Mouse (Mus musculus) cerebellum, adult 2 months (tissue): ENCODE measurements around the gene Dand5. TPM values are rescaled to one million over a fixed set of nuclear protein-coding genes. Genes with fewer than 3 reads are reported as not detected.

ENCODE experiments used
- DNase-seq, 2 experiments: peaks; one replicate each; pipeline ENCODE4 v3.0.0; 2021
- H3K27ac ChIP-seq: fragments of 200-500 bp; 2 replicates; pipeline ENCODE4 v1.5.1; 2012; ENCODE audit warnings: low read length, control low read depth, inconsistent platforms; ENCODE audit not compliant: insufficient read depth
- H3K27me3 ChIP-seq: fragments of 200-500 bp; 2 replicates; pipeline ENCODE4 v1.6.1; 2012; ENCODE audit warnings: inconsistent platforms, mild to moderate bottlenecking, low read length, moderate library complexity; ENCODE audit not compliant: control insufficient read depth, insufficient read depth
- H3K4me1 ChIP-seq: fragments of 200-500 bp; 2 replicates; pipeline ENCODE4 v1.6.1; 2011; ENCODE audit warnings: low read length; ENCODE audit not compliant: control insufficient read depth, insufficient read depth
- H3K4me3 ChIP-seq: fragments of 200-500 bp; replicated peaks from 2 replicates; pipeline ENCODE3; 2011; ENCODE audit warnings: mild to moderate bottlenecking, low read depth, low read length, control low read depth; ENCODE audit not compliant: insufficient read depth
- CTCF ChIP-seq: fragments of 200-500 bp; IDR thresholded peaks from 2 replicates; pipeline ENCODE4 v1.5.1; 2011; ENCODE audit warnings: low read depth, mild to moderate bottlenecking, control low read depth, low read length, moderate library complexity, borderline replicate concordance; ENCODE audit not compliant: insufficient read depth
- POLR2A ChIP-seq: fragments of 200-500 bp; IDR thresholded peaks from 2 replicates; pipeline ENCODE4 v1.6.1; 2011; ENCODE audit warnings: low read length, control low read depth, borderline replicate concordance; ENCODE audit not compliant: insufficient read depth
- WGBS: fragments of 180-500 bp; shearing (Covaris S2); methylation state at CpG from one replicate; pipeline ENCODE4 v1.1.7; 2018; 5-methylcytosine and 5-hydroxymethylcytosine counted together
- polyA plus RNA-seq: library from polyadenylated mRNA; depleted of rRNA; stranded (reverse); fragments of >200 nt; gene quantifications from 2 replicates; pipeline ENCODE4 v1.2.3, GENCODE M21; 2012

The Dand5 gene
- polyA plus RNA-seq, 1 experiment: 16.2 TPM

DNA sequence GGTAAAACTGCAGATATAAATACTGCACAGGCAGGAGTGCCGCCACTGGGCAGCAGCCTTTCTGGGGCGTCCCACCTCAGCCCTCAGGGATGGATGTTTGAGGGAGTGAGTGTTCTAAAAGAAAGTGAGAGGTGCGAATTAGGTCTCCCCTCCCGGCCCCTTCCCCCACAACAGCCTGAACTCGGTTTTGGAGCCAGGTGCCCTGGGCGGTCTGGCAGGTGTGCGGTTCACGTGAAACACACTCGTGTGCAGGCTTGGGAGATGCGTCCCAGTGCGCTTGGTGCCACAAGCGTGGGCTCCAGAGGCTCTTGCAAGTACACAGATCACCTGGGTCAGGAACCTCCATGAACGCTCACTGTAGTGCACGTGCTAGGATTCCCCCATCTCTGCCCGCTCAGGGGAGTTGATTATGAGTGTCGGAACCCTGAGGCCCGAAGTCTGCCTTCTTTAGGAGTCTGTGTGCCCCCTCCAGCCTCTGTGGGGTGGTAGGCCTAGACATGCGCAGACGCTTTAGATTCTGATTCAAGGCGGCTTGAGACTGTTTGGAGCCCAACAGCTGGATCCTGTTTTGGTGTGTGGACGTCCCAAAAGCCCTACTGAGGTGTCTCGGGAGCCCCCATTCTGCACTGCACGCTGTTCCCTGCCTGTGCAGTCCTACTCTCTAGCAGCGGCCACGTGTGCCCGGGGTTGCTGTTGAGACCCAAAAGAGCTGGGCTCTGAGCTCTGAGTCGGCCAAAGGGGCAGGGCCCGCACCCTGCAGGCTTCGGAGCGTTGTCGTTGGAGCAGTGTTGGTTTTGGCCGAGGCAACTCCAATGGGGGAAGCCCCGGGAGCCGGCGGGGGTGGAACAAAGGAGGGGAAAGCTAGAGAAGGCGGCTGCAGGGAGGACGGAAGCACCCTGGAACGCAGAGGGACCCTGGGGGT lies 36.6 kb downstream of the Dand5 start:
- Histone ChIP-seq H3K4me1 (peaks cover 77% of the 10 kb centered on the region), H3K27ac (peak overlapping the region; percentile 92), H3K4me3 (peak overlapping the region; percentile 64), H3K27me3 (no peaks in the 10 kb centered on the region)
- peak; percentile 61 to 65 for DNase-seq
- no peak for TF ChIP-seq CTCF
- TF ChIP-seq POLR2A: no peak
- WGBS: 20% methylated on average over 38 of the region's 38 CpGs

DNA sequence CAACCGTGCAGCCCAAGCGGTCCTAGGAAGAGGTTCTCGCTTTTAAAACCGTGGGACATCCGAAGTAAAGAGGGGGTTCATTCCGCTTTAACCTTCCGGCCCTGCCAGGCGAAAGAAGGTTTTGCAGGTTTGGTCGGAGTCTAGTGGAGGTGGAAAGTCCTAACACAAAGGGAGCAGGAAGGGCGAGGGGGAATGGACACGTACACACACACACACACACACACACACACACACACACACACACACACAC lies 37.2 kb downstream of the Dand5 start:
- TF ChIP-seq POLR2A: no peak
- TF ChIP-seq CTCF: no peak
- H3K4me3 ChIP-seq: peak overlapping the region; percentile 64
- H3K27ac ChIP-seq: peak overlapping the region; percentile 92
- DNase-seq: no peak
- H3K4me1 ChIP-seq: peaks cover 71% of the 10 kb centered on the region
- 33% methylated on average over 11 of the region's 11 CpGs for WGBS
- H3K27me3 ChIP-seq: no peaks in the 10 kb centered on the region

DNA sequence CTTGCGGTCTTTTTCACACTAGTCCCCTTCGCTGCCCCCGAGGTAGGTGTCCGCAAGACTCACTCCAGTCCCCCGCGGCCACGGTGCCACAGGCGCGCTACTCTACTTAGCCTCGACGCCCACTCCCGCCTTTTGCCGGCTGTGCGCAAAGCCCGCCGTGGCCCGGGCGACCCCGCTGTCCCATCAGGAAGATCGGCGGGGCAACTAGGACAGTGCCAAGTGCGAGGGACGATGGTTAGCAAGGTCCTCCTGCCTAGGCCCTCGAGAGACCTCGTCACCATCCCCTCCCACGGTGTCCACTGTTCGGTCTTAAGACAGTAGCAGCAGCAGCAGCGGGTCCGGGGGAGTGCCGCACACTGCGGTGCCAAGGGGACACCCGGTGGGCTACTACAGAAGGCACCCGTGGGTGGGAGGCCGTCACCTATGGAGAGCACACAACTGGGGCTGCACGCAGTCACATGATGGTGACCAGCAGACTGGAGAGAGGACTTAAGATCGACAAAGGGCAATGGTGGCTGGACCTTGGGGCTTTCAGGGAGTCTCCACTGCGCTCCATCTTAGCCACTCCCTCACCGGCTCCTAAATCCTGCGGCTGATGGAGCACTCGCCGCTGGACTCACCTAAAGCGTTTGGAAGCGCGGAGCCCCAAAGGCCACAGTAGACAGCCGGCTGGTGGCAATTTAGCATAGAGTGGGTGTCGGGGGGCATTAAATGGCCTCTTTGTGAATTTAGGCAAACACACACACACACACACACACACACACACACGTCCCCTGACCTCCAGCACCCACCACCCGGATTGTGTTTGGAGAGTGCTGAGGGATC lies 37.7 kb downstream of the Dand5 start:
- DNase-seq: peak; percentile 53 to 81
- Histone ChIP-seq H3K4me3 (peak overlapping the region; percentile 64), H3K27ac (peak overlapping the region; percentile 92), H3K27me3 (no peaks in the 10 kb centered on the region), H3K4me1 (peaks cover 68% of the 10 kb centered on the region)
- no peak for TF ChIP-seq POLR2A
- WGBS: 7% methylated on average over 48 of the region's 48 CpGs

DNA sequence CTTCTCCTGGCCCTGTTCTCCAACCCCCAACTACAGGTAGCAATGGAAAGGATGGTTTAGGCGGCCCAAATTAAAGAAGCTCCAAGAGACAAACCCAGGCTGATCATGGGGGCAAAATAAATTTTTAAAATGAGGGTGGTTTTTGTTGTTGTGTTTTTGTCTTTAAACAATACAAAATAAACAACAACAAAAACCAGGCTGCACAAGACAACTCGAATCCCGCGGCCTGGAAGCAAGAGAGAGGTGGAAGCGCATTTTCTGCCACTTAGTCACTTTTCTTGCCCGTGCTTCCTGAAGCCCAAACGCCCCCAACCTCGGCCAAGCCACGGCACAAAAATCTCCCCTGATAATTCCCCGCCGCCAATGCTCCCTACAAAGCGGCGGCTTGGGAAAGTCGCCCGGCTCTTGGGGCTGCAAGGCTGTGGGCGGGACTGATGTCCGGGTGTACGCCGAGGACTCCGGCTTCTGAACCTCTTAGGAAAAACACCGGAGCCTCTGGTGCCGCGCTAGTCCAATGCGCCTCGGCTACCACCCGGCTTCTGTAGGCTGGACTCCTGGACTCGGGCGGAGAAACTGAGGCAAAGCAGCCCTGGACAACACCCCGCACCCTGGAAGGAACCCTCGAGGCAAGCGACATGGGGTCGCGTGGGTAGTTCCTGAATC lies 38.6 kb downstream of the Dand5 start:
- TF ChIP-seq CTCF (no peak), POLR2A (no peak)
- Histone ChIP-seq H3K27ac (peak overlapping the region; percentile 92), H3K27me3 (no peaks in the 10 kb centered on the region), H3K4me3 (peak overlapping the region; percentile 64), H3K4me1 (peaks cover 68% of the 10 kb centered on the region)
- DNase-seq: peak in 1 of 2 experiments; percentile 77
- 7% methylated on average over 33 of the region's 33 CpGs for WGBS

DNA sequence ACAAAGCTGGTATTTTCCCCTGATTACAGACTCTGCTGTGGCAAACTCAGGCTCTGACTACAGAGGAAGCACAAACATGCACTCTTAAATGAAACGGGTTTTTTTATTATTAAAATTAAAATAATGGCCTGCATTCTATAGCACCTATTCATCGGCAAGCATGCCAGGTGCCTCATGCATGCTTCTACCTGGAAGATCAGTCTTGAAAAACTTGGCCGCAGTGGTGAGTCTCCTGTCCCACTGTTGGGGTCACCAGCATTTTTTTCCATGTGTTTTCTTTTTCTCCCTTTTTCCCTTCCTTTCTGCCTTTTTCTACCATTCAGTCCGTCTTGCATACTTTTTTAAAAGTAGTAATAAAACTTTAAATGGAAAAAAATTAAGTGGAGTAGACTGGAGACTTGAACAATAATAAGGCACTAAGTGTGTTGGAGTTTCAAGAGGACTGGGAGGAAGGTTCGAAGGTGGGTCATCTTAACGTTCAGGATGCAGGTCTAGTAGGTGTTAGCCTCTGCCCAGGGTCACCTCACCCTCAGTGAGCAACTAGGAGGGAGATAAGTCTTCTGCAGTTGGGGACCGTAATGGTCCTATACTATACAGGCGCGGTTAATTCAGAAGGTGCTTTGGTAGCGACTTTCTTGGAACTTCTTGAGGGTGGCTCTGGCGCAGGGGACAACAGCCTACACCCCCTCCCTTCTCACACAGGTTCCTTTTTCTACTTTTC lies 39.3 kb downstream of the Dand5 start:
- H3K27ac ChIP-seq: peak overlapping the region; percentile 92
- WGBS: 46% methylated on average over 11 of the region's 11 CpGs
- no peak for TF ChIP-seq CTCF
- H3K4me1 ChIP-seq: peaks cover 68% of the 10 kb centered on the region
- H3K27me3 ChIP-seq: no peaks in the 10 kb centered on the region
- H3K4me3 ChIP-seq: no peak overlapping the region
- DNase-seq: peak in 1 of 2 experiments; percentile 43

DNA sequence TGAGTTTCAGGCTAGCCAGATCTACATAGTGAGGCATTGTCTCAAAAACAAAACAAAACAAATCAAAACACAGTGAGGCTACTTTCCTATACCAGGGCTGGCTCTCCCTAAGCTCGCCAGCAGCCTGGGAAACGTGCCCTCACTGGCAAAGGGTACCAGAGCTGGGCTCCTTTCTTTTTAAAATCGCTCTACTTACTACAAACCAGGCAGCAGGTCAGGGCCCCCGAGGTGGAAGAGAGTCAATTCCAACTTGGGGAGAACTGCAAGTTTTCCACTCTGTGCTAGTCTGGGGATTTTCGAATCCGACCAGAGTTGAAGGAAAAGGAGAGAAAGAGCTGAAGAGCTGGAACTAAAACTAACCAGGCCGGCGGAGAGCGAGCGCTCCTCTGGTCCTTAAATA lies 39.9 kb downstream of the Dand5 start:
- H3K27me3 ChIP-seq: no peaks in the 10 kb centered on the region
- H3K27ac ChIP-seq: peak overlapping the region; percentile 80
- DNase-seq: peak; percentile 66 to 67
- WGBS: 29% methylated on average over 10 of the region's 10 CpGs
- peaks cover 67% of the 10 kb centered on the region for H3K4me1 ChIP-seq
- TF ChIP-seq POLR2A (no peak), CTCF (no peak)
- H3K4me3 ChIP-seq: no peak overlapping the region

DNA sequence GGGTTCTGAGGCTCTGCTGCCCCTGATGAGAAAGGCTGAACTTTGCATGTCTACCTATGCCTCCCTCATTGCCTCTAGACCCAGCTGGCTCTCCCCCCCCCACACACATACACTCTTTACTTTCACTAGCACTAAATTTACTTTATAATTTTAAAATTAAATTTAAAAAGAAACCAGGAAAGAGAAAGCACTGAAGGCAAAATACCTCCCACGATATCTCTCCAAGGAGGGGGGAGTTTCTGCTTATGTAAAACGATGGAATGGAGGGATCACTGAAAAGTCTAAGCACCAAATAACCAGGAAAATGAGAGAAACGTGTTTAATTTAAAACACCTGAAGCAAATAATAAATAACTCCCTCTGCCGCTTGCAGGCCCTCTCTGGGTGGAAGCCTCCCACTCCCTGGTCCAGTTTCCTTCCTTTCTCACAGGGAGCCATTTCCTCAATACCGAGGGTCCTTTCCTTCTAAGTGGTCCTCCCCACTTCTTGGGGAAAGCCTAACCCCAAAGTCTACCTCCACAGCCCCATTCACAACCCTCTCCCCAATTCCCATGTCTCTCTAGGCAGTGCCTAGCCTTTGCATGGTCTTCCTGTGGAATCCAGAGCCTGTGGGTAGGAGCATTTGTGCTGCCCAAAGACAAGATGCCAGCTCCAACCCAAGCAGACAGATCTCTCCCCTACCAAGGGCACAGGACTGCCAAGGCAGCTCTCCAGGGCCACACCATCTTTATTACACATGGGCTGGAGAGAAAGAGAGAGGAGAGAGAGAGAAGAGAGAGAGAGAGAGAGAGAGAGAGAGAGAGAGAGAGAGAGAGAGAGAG lies 40.7 kb downstream of the Dand5 start:
- Histone ChIP-seq H3K4me3 (no peak overlapping the region), H3K4me1 (peaks cover 59% of the 10 kb centered on the region), H3K27me3 (no peaks in the 10 kb centered on the region), H3K27ac (peak overlapping the region; percentile 85)
- DNase-seq: peak; percentile 52 to 63
- TF ChIP-seq CTCF (no peak), POLR2A (no peak)
- WGBS: 31% methylated on average over 5 of the region's 5 CpGs
